Mouse (Mus musculus): Measurements from ENCODE around the gene Mrpl30. TPM values are rescaled to one million over a fixed set of nuclear protein-coding genes. Genes with fewer than 3 reads are reported as not detected.

The Mrpl30 gene
- polyA plus RNA-seq, 1 experiment, result 97.4 TPM

GRCm38 (mm10) chr1:37873157-37873556 is 17.1 kb upstream of the Mrpl30 start:
- 79% methylated on average over 4 of the region's 4 CpGs for WGBS

DNA sequence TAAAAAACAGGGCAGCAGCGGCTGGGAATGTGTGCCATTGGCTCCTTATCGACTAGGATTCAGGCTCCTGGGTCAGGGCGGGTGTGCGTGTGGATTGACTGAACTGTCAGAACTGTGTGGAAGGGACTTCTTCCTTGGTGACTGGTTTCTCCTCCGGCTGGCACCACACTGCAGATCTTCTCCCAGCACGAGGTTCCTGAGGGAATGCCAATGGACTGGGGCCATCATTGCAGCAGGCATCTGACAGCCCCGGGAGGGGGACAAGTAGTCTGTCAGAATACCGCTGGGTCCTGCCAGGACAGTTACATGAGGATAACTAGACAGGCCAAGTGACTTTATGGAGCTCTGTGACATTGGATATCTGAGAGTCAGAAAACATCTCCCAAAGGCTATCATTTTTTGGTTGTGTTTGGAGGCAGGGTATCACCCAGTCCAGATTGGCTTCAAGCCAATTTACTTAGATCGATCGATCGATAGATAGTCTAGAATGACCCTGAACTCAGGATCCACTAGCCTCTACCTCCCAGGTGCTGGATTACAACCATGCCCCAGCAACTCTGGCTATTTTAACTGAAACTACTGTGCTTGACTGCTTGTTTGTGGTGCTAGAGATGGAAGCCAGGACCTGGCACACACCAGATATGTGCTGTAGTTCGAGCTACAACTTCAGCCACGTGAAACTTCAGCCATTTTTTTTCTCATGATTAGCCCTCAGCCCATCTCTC is 12.4 kb upstream of the Mrpl30 start:
- Histone ChIP-seq H3K4me3 (ENCODE audit: insufficient read depth, low read depth, low read length) (no peak overlapping the region), H3K27ac (ENCODE audit: insufficient read depth, low read depth, low read length) (no peak overlapping the region), H3K4me1 (ENCODE audit: control insufficient read depth, insufficient read depth, low read length) (no peaks in the 10 kb centered on the region), H3K36me3 (ENCODE audit: control insufficient read depth, insufficient read depth, low read length) (peaks cover 6% of the 10 kb centered on the region), H3K27me3 (replicated peaks; ENCODE audit: control insufficient read depth, insufficient read depth, low read length) (no peaks in the 10 kb centered on the region)
- TF ChIP-seq CTCF (conservative IDR thresholded peaks at IDR 0.05; ENCODE audit: insufficient read depth, insufficient read length, low read depth, low read length) (no peak), POLR2A (IDR thresholded peaks at IDR 0.05; ENCODE audit: low read depth, low read length) (no peak)
- DNase-seq, result no peak
- 92% methylated on average over 13 of the region's 13 CpGs for WGBS

More at GRCm38 (mm10) chr1:37873157-37873556, 17.1 kb upstream of the Mrpl30 start:
- Histone ChIP-seq H3K36me3 (ENCODE audit: control insufficient read depth, insufficient read depth, low read length) (peaks cover 3% of the 10 kb centered on the region; the same call in 1 of the 2 replicates), H3K4me3 (ENCODE audit: insufficient read depth, low read depth, low read length) (no peak overlapping the region), H3K27me3 (replicated peaks; ENCODE audit: control insufficient read depth, insufficient read depth, low read length) (no peaks in the 10 kb centered on the region), H3K27ac (ENCODE audit: insufficient read depth, low read depth, low read length) (no peak overlapping the region), H3K4me1 (ENCODE audit: control insufficient read depth, insufficient read depth, low read length) (peaks cover 7% of the 10 kb centered on the region; the same call in 1 of the 2 replicates)
- no peak for DNase-seq
- TF ChIP-seq CTCF (conservative IDR thresholded peaks at IDR 0.05; ENCODE audit: insufficient read depth, insufficient read length, low read depth, low read length) (no peak), POLR2A (IDR thresholded peaks at IDR 0.05; ENCODE audit: low read depth, low read length) (no peak)

- H3K4me1 ChIP-seq (ENCODE audit: control insufficient read depth, insufficient read depth, low read length), result no peaks in the 10 kb centered on the region
- no peak for DNase-seq
- peaks cover 8% of the 10 kb centered on the region for H3K36me3 ChIP-seq (ENCODE audit: control insufficient read depth, insufficient read depth, low read length)
- no peak overlapping the region for H3K4me3 ChIP-seq (ENCODE audit: insufficient read depth, low read depth, low read length)
- H3K27me3 ChIP-seq (replicated peaks; ENCODE audit: control insufficient read depth, insufficient read depth, low read length), result no peaks in the 10 kb centered on the region
- TF ChIP-seq CTCF (conservative IDR thresholded peaks at IDR 0.05; ENCODE audit: insufficient read depth, insufficient read length, low read depth, low read length), result no peak
- no peak for TF ChIP-seq POLR2A (IDR thresholded peaks at IDR 0.05; ENCODE audit: low read depth, low read length)
- WGBS, result 92% methylated on average over 4 of the region's 4 CpGs
- H3K27ac ChIP-seq (ENCODE audit: insufficient read depth, low read depth, low read length), result no peak overlapping the region
Measured at GRCm38 (mm10) chr1:37883411-37883810, 6.9 kb upstream of the Mrpl30 start.

GRCm38 (mm10) chr1:37884451-37884850 is 5.8 kb upstream of the Mrpl30 start:
- H3K27ac ChIP-seq (ENCODE audit: insufficient read depth, low read depth, low read length), result no peak overlapping the region
- TF ChIP-seq POLR2A (IDR thresholded peaks at IDR 0.05; ENCODE audit: low read depth, low read length) (no peak), CTCF (conservative IDR thresholded peaks at IDR 0.05; ENCODE audit: insufficient read depth, insufficient read length, low read depth, low read length) (no peak)
- no peaks in the 10 kb centered on the region for H3K27me3 ChIP-seq (replicated peaks; ENCODE audit: control insufficient read depth, insufficient read depth, low read length)
- WGBS, result 89% methylated on average over 4 of the region's 4 CpGs
- peaks cover 7% of the 10 kb centered on the region; the same call in 1 of the 2 replicates for H3K36me3 ChIP-seq (ENCODE audit: control insufficient read depth, insufficient read depth, low read length)
- DNase-seq, result no peak
- peaks cover under 1% of the 10 kb centered on the region; the same call in 1 of the 2 replicates for H3K4me1 ChIP-seq (ENCODE audit: control insufficient read depth, insufficient read depth, low read length)
- H3K4me3 ChIP-seq (ENCODE audit: insufficient read depth, low read depth, low read length), result no peak overlapping the region

DNA sequence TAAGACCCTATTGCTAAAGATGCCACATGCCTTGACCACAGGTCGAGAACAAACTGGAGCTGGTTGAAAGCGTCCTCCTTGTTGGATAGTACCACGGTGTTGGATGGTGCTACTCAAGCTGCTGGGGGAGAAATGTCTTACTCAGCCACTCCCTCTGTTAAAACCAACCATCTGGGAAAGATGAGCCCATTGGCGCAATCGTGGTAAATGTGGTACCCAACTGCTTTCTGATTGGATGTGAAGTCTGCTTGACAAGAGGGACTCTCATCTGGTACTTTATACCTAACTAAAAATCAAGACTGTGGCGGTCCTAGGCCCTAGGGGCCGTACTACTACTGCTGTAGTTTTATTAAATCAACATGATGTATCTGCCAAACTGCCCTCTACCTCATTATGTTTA is 1.1 kb upstream of the Mrpl30 start:
- no peaks in the 10 kb centered on the region for H3K27me3 ChIP-seq (replicated peaks; ENCODE audit: control insufficient read depth, insufficient read depth, low read length)
- H3K27ac ChIP-seq (ENCODE audit: insufficient read depth, low read depth, low read length), result no peak overlapping the region; the same call in 1 of the 2 replicates
- H3K4me3 ChIP-seq (ENCODE audit: insufficient read depth, low read depth, low read length), result peak overlapping the region; percentile 85
- peaks cover 1% of the 10 kb centered on the region; the same call in 1 of the 2 replicates for H3K36me3 ChIP-seq (ENCODE audit: control insufficient read depth, insufficient read depth, low read length)
- H3K4me1 ChIP-seq (ENCODE audit: control insufficient read depth, insufficient read depth, low read length), result peaks cover 5% of the 10 kb centered on the region; the same call in 1 of the 2 replicates
- TF ChIP-seq CTCF (conservative IDR thresholded peaks at IDR 0.05; ENCODE audit: insufficient read depth, insufficient read length, low read depth, low read length), result no peak
- no peak for TF ChIP-seq POLR2A (IDR thresholded peaks at IDR 0.05; ENCODE audit: low read depth, low read length)
- DNase-seq, result no peak
- WGBS, result 79% methylated on average over 7 of the region's 7 CpGs

DNA sequence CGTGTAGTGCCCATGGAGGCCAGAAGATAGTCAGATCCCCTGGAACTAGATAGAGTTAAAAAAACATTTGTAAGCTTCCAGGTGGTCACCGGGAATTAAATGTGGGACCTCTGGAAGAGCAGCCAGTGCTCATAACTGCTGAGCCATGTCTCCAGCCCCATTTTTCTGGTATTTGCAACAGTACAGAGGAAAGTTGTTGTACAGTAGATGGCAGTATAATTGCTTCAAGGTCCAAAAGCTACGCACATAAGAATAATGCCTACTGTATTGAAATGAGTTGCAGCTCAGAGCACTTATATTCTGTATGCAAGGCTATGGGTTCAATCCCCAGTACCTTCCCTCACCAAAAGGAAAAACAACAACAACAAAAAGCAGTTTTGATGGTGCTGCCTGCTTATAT is 1.1 kb downstream of the Mrpl30 start:
- peaks cover 5% of the 10 kb centered on the region; the same call in 1 of the 2 replicates for H3K4me1 ChIP-seq (ENCODE audit: control insufficient read depth, insufficient read depth, low read length)
- H3K27ac ChIP-seq (ENCODE audit: insufficient read depth, low read depth, low read length), result no peak overlapping the region
- 0 out of 2 replicates have a peak overlapping the region, but pooled peaks have one; percentile 6 for H3K4me3 ChIP-seq (ENCODE audit: insufficient read depth, low read depth, low read length)
- no peaks in the 10 kb centered on the region for H3K27me3 ChIP-seq (replicated peaks; ENCODE audit: control insufficient read depth, insufficient read depth, low read length)
- DNase-seq, result peak; percentile 33
- no peaks in the 10 kb centered on the region for H3K36me3 ChIP-seq (ENCODE audit: control insufficient read depth, insufficient read depth, low read length)
- 28% methylated on average over 3 of the region's 3 CpGs for WGBS
- TF ChIP-seq CTCF (conservative IDR thresholded peaks at IDR 0.05; ENCODE audit: insufficient read depth, insufficient read length, low read depth, low read length) (no peak), POLR2A (IDR thresholded peaks at IDR 0.05; ENCODE audit: low read depth, low read length) (no peak)

DNA sequence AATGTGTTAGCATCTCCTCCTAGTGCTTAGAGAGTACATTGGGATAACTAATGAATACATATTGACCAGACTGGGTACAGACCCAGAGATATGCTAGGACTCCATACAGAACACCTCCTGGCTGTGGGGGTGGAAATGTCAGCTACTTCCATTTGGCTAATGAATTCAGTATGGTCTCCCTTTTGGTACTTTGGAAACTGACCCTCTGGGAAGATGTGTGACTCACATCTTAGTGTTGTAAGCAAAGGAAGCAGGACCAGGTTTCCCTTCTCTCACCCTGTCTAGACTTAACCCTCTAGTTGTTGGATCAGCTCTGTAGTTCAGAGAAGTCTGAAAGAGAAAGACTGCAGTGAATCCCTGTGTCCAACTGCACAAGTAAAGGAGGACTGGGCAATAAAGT is 4.3 kb downstream of the Mrpl30 start:
- H3K27me3 ChIP-seq (replicated peaks; ENCODE audit: control insufficient read depth, insufficient read depth, low read length), result no peaks in the 10 kb centered on the region
- DNase-seq, result no peak
- TF ChIP-seq CTCF (conservative IDR thresholded peaks at IDR 0.05; ENCODE audit: insufficient read depth, insufficient read length, low read depth, low read length) (no peak), POLR2A (IDR thresholded peaks at IDR 0.05; ENCODE audit: low read depth, low read length) (no peak)
- peaks cover 2% of the 10 kb centered on the region; the same call in 1 of the 2 replicates for H3K4me1 ChIP-seq (ENCODE audit: control insufficient read depth, insufficient read depth, low read length)
- H3K36me3 ChIP-seq (ENCODE audit: control insufficient read depth, insufficient read depth, low read length), result peaks cover 2% of the 10 kb centered on the region; the same call in 1 of the 2 replicates
- H3K27ac ChIP-seq (ENCODE audit: insufficient read depth, low read depth, low read length), result no peak overlapping the region
- no peak overlapping the region for H3K4me3 ChIP-seq (ENCODE audit: insufficient read depth, low read depth, low read length)

Measured in kidney, adult 2 months (tissue).